Mouse (Mus musculus) T-helper 1 cell (primary cell): Measurements from ENCODE around the gene Rgs1.

Experiments
- in situ Hi-C: fragments of 300-600 bp; cut with MboI, MseI; formaldehyde crosslinking; loops from one replicate; pipeline ENCODE4 v1.15.1; 2025; ENCODE audit warnings: high pct_unique_total_duplicates

The Rgs1 gene

DNA sequence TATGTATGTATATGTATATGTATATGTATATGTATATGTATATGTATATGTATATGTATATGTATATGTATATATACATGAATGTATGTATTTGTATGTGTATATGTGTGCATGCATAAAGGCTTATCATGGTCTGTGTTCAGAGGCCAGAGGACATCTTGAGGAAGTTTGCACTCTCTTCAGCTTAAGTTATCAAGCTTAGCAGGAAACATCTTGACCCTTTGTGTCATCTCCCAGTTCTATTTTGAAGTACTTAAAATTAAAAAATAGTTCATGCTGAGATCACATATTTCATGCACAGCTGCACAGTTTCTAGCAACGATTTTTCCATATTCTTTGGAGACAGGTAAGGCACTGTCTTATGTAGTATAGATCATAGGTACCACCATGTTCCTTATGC lies 49.5 kb downstream of the Rgs1 start:
- in situ Hi-C loops, result loop anchor here (5.0 kb wide), 1 partner anchor 178 kb away; no protein-coding TSS in a partner anchor

DNA sequence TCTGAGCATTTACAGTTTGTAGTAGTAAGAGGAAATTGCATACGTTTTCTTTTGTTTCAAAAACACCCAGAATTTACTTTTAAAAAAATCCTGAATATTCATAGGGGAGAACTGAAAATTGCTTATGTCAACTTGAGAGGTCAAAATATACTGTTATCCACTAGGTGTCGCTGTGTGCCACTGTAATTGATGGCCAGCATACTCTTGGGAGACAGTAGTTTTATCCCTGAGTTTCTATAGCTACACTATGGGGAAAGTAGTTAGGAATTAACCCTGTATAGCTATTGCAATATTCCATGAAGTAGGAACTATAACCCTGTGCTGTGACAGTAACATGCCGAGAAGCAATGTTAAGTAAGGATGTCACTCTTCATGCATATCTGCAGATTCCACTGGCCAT lies 51.4 kb downstream of the Rgs1 start:
- in situ Hi-C loops, result loop anchor here (5.0 kb wide), 1 partner anchor 180 kb away; no protein-coding TSS in a partner anchor
